Mouse (Mus musculus): ENCODE results near the gene Crygf.
"Not testable (repeated sequence)": the region's sequence is repeated elsewhere in the genome, so short reads cannot be mapped to it uniquely, and the experiment has no call there.

Crygf gene

GRCm38 (mm10) chr1:65926294-65926693, at the start of gene Crygf:
Crygf (plus strand) TSS chr1:65926520.
- in situ Hi-C loops (cut with MboI; ENCODE audit: unreplicated experiment in 2 of 2), result no loop called here

- in situ Hi-C loops (cut with MboI; ENCODE audit: unreplicated experiment in 2 of 2), result no loop called here
Observed at GRCm38 (mm10) chr1:65925361-65926210, 734 bp upstream of the Crygf start.

- in situ Hi-C loops (cut with MboI; ENCODE audit: unreplicated experiment in 2 of 2), result not testable (repeated sequence)
Observed at GRCm38 (mm10) chr1:65926696-65927095, 376 bp downstream of the Crygf start.

- in situ Hi-C loops (cut with MboI; ENCODE audit: unreplicated experiment in 2 of 2), result no loop called here
Observed at GRCm38 (mm10) chr1:65930055-65930454, 3.7 kb downstream of the Crygf start.

- in situ Hi-C loops (cut with MboI; ENCODE audit: unreplicated experiment in 2 of 2), result no loop called here
Observed at GRCm38 (mm10) chr1:65932091-65932812, 5.9 kb downstream of the Crygf start.
